Mouse (Mus musculus) WW6 (cell line): ENCODE measurements around the gene Prkn.

Experiments used
- DNase-seq: peaks from one replicate; pipeline ENCODE4 v3.0.0-alpha.2; 2013; ENCODE audit warnings: low read depth, low spot score

The Prkn gene

GRCm38 (mm10) chr17:11394607-11395006 is 554.4 kb downstream of the Prkn start:
- no peak for DNase-seq

- no peak for DNase-seq
These were observed 557.5 kb downstream of the Prkn start for GRCm38 (mm10) chr17:11397678-11398077.

GRCm38 (mm10) chr17:11402225-11402875 is 562.2 kb downstream of the Prkn start:
- no peak for DNase-seq

- DNase-seq, result no peak
These were observed 571.2 kb downstream of the Prkn start for GRCm38 (mm10) chr17:11411414-11411813.

GRCm38 (mm10) chr17:11413688-11414087 is 573.5 kb downstream of the Prkn start:
- no peak for DNase-seq

- DNase-seq, result no peak
These were observed 574.1 kb downstream of the Prkn start for GRCm38 (mm10) chr17:11414288-11414687.

GRCm38 (mm10) chr17:11417150-11417549 is 577.0 kb downstream of the Prkn start:
- DNase-seq, result no peak

- no peak for DNase-seq
These were observed 579.3 kb downstream of the Prkn start for GRCm38 (mm10) chr17:11419484-11419883.

- DNase-seq, result no peak
These were observed 580.7 kb downstream of the Prkn start for GRCm38 (mm10) chr17:11420839-11421238.

GRCm38 (mm10) chr17:11421264-11421940 is 581.2 kb downstream of the Prkn start:
- DNase-seq, result no peak

GRCm38 (mm10) chr17:11431323-11431722 is 591.1 kb downstream of the Prkn start:
- no peak for DNase-seq

- no peak for DNase-seq
These were observed 592.4 kb downstream of the Prkn start for GRCm38 (mm10) chr17:11432593-11432992.

GRCm38 (mm10) chr17:11462721-11463120 is 622.5 kb downstream of the Prkn start:
- DNase-seq, result no peak

GRCm38 (mm10) chr17:11466095-11466494 is 625.9 kb downstream of the Prkn start:
- DNase-seq, result no peak

GRCm38 (mm10) chr17:11468624-11469023 is 628.4 kb downstream of the Prkn start:
- DNase-seq, result no peak

- no peak for DNase-seq
These were observed 642.8 kb downstream of the Prkn start for GRCm38 (mm10) chr17:11483032-11483431.

GRCm38 (mm10) chr17:11490051-11490450 is 649.9 kb downstream of the Prkn start:
- no peak for DNase-seq

GRCm38 (mm10) chr17:11502556-11502955 is 662.4 kb downstream of the Prkn start:
- DNase-seq, result no peak

- DNase-seq, result no peak
These were observed 664.3 kb downstream of the Prkn start for GRCm38 (mm10) chr17:11504496-11504895.

GRCm38 (mm10) chr17:11507082-11507481 is 666.9 kb downstream of the Prkn start:
- no peak for DNase-seq

GRCm38 (mm10) chr17:11510081-11510480 is 669.9 kb downstream of the Prkn start:
- no peak for DNase-seq

- DNase-seq, result no peak
These were observed 674.0 kb downstream of the Prkn start for GRCm38 (mm10) chr17:11514032-11514761.

GRCm38 (mm10) chr17:11515619-11516018 is 675.4 kb downstream of the Prkn start:
- no peak for DNase-seq
